Mouse (Mus musculus) lung, postnatal 14 days (tissue): ENCODE data around the gene Zfp853.

Source experiments
- DNase-seq: peaks from one replicate; pipeline ENCODE4 v3.0.0; 2021

Zfp853 gene

GRCm38 (mm10) chr5:143252039-143252438 lies 41.4 kb downstream of the Zfp853 start:
- DNase-seq, result no peak

GRCm38 (mm10) chr5:143244926-143245325 lies 48.5 kb downstream of the Zfp853 start:
- DNase-seq, result no peak
